Mouse (Mus musculus) stomach, postnatal 0 days (tissue): ENCODE data around the gene Agtpbp1. TPM values are rescaled to one million over a fixed set of nuclear protein-coding genes. Genes with fewer than 3 reads are reported as not detected.
"Not testable (repeated sequence)": the region's sequence is repeated elsewhere in the genome, so short reads cannot be mapped to it uniquely, and the experiment has no call there.

Experiments used
- ATAC-seq: fragments of 200-750 bp; cut with Nextera tagmentation; 2 replicates; pipeline ENCODE4 v1.8.0; 2017; ENCODE audit not compliant: low FRiP score, low TSS enrichment
- DNase-seq: peaks from one replicate; pipeline ENCODE4 v3.0.0-alpha.2; 2016; ENCODE audit warnings: low spot score
- H3K27ac ChIP-seq: fragments of 300-500 bp; sonication (generic); replicated peaks from 2 replicates; pipeline ENCODE4 v1.5.1; 2014; ENCODE audit warnings: mild to moderate bottlenecking, control low read depth
- H3K27me3 ChIP-seq: fragments of 300-500 bp; sonication (generic); 2 replicates; pipeline ENCODE4 v1.6.1; 2014; ENCODE audit warnings: low read length; ENCODE audit not compliant: control insufficient read depth, insufficient read depth
- H3K36me3 ChIP-seq: fragments of 300-500 bp; sonication (generic); 2 replicates; pipeline ENCODE4 v1.6.1; 2014; ENCODE audit warnings: low read length, mixed read lengths; ENCODE audit not compliant: control insufficient read depth, insufficient read depth
- H3K4me1 ChIP-seq: fragments of 300-500 bp; sonication (generic); replicated peaks from 2 replicates; pipeline ENCODE4 v1.6.1; 2014; ENCODE audit warnings: antibody characterized with exemption; ENCODE audit not compliant: control insufficient read depth, insufficient read depth
- H3K4me2 ChIP-seq: fragments of 300-500 bp; sonication (generic); replicated peaks from 2 replicates; pipeline ENCODE4 v1.6.1; 2014; ENCODE audit warnings: low read depth, mild to moderate bottlenecking, control low read depth, moderate library complexity
- H3K4me3 ChIP-seq: fragments of 300-500 bp; sonication (generic); 2 replicates; pipeline ENCODE4 v1.5.1; 2014; ENCODE audit warnings: low read depth, low read length, control low read depth
- H3K9ac ChIP-seq: fragments of 300-500 bp; sonication (generic); 2 replicates; pipeline ENCODE4 v1.6.1; 2014; ENCODE audit warnings: mild to moderate bottlenecking, low read length, control low read depth, mixed read lengths
- H3K9me3 ChIP-seq: fragments of 300-500 bp; sonication (generic); 2 replicates; pipeline ENCODE4 v1.6.1; 2016; ENCODE audit warnings: low read length; ENCODE audit not compliant: control insufficient read depth
- CTCF ChIP-seq: IDR thresholded peaks from 2 replicates; pipeline ENCODE4 v1.5.1; 2016; ENCODE audit warnings: antibody characterized with exemption, low read depth, mild to moderate bottlenecking, moderate library complexity
- EP300 ChIP-seq: optimal IDR thresholded peaks from 2 replicates; pipeline ENCODE3; 2016; ENCODE audit warnings: antibody characterized with exemption
- WGBS: fragments of 180-500 bp; shearing (Covaris S2); extraction: QIAGEN DNeasy Blood & Tissue Kit; methylation state at CpG from one replicate; pipeline ENCODE4 v1.1.7; 2014; 5-methylcytosine and 5-hydroxymethylcytosine counted together
- polyA plus RNA-seq: library from polyadenylated mRNA; unstranded; fragments of >200 nt; fragmentation: Nextera tagmentation; extraction: Ambion mirVana; gene quantifications from 2 replicates; pipeline ENCODE4 v1.2.1, GENCODE M21; 2015

The Agtpbp1 gene
- polyA plus RNA-seq, 1 experiment from 2014 or later = 12.4 TPM

DNA sequence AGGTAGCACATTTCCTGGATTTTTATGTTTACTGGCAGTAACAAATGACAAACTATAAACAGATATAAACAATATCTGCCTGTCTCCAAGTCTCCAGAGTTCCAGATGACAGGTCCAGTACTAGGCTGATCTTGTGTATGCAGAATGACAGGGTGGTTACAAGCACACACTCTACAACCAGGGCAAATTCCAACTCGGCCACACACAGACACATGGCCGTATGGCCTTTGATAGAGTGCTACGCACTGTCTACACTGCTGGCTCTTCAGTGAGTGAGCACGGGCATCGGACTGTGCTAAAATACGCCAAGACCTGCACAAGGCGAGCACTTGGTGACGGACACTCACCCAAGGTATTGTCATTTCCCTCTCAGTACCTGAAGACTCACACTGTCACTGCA is 97.7 kb downstream of the Agtpbp1 start:
- no peaks in the 10 kb centered on the region for H3K36me3 ChIP-seq
- H3K9ac ChIP-seq = no peak overlapping the region
- H3K9me3 ChIP-seq = no peaks in the 10 kb centered on the region
- WGBS = 88% methylated on average over 8 of the region's 8 CpGs
- H3K4me1 ChIP-seq = no peaks in the 10 kb centered on the region
- TF ChIP-seq CTCF = no peak
- no peak for TF ChIP-seq EP300
- H3K4me2 ChIP-seq = no peak overlapping the region
- no peak overlapping the region for H3K4me3 ChIP-seq
- DNase-seq = no peak
- H3K27me3 ChIP-seq = no peaks in the 10 kb centered on the region
- H3K27ac ChIP-seq = no peak overlapping the region
- ATAC-seq = no peak

DNA sequence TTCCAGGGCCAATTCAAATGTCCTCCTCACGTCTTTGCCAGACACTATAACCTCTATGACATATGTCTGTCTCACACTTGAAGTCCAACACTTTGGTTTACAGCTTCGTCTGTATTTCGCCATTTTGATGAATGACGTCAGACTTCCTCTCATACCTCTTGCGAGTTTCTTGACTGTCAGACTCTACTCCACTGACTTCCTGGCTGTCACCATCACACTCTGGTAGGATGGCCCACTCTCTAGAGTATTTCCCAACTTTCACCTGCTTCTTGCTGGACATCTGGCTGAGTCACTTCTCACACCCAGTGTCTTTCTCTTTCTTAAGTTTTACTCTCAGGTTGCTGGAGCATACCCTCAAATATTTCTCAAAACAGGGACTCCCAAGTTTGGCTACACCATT is 98.8 kb downstream of the Agtpbp1 start:
- Histone ChIP-seq H3K9me3 (no peaks in the 10 kb centered on the region), H3K27me3 (no peaks in the 10 kb centered on the region), H3K9ac (no peak overlapping the region), H3K4me2 (no peak overlapping the region), H3K27ac (no peak overlapping the region), H3K4me1 (no peaks in the 10 kb centered on the region), H3K36me3 (no peaks in the 10 kb centered on the region), H3K4me3 (no peak overlapping the region)
- WGBS = 76% methylated on average over 5 of the region's 5 CpGs
- TF ChIP-seq EP300 = no peak
- no peak for TF ChIP-seq CTCF
- ATAC-seq = no peak
- no peak for DNase-seq

DNA sequence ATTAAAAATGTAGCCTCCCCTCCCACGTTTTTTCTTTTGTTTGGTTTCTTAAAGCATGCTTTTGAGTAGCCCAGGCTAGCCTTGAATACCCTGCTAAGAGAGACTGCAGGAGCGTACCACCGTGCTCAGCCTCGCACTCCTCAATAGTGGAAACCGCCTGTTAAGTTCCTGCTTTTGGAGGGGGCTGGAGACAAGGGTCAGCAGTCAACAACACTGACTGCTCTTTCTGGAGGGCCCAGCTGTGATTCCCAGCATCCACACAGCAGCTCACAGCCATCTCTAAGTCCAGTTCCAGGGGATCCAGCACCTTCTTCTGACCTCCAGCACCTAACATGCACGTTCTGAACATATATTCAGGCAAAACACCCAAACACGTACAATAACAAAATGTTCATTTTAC is 99.6 kb downstream of the Agtpbp1 start:
- ATAC-seq = no peak
- DNase-seq = no peak
- H3K27me3 ChIP-seq = no peaks in the 10 kb centered on the region
- no peak for TF ChIP-seq CTCF
- TF ChIP-seq EP300 = no peak
- H3K4me3 ChIP-seq = no peak overlapping the region
- H3K36me3 ChIP-seq = no peaks in the 10 kb centered on the region
- 87% methylated on average over 7 of the region's 7 CpGs for WGBS
- no peaks in the 10 kb centered on the region for H3K9me3 ChIP-seq
- no peak overlapping the region for H3K9ac ChIP-seq
- H3K4me1 ChIP-seq = no peaks in the 10 kb centered on the region
- no peak overlapping the region for H3K4me2 ChIP-seq
- H3K27ac ChIP-seq = no peak overlapping the region

DNA sequence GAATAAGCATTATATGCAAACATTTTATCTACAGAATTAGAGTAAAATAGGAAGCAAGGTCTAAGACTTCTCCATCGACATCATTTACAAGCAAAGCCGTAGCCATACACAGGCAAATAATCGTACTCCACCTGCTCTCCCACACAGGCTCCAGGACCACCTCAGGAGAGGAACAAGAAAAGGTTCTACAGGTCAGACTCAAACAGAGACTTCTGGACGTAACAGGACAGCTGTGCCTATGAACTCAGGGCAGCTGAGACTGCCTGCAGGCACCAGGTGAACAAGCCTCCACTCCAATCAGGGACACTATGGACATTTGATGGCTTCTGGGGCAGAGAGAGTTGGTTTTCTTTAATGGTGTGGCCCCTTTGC is 103.6 kb downstream of the Agtpbp1 start:
- DNase-seq (no peak), ATAC-seq (no peak)
- Histone ChIP-seq H3K4me2 (no peak overlapping the region), H3K9me3 (no peaks in the 10 kb centered on the region), H3K27me3 (no peaks in the 10 kb centered on the region), H3K4me1 (no peaks in the 10 kb centered on the region), H3K27ac (no peak overlapping the region), H3K4me3 (no peak overlapping the region), H3K9ac (no peak overlapping the region), H3K36me3 (peaks cover 4% of the 10 kb centered on the region; the same call in 1 of the 2 replicates)
- TF ChIP-seq EP300 = no peak
- TF ChIP-seq CTCF = no peak
- 89% methylated on average over 4 of the region's 4 CpGs for WGBS

DNA sequence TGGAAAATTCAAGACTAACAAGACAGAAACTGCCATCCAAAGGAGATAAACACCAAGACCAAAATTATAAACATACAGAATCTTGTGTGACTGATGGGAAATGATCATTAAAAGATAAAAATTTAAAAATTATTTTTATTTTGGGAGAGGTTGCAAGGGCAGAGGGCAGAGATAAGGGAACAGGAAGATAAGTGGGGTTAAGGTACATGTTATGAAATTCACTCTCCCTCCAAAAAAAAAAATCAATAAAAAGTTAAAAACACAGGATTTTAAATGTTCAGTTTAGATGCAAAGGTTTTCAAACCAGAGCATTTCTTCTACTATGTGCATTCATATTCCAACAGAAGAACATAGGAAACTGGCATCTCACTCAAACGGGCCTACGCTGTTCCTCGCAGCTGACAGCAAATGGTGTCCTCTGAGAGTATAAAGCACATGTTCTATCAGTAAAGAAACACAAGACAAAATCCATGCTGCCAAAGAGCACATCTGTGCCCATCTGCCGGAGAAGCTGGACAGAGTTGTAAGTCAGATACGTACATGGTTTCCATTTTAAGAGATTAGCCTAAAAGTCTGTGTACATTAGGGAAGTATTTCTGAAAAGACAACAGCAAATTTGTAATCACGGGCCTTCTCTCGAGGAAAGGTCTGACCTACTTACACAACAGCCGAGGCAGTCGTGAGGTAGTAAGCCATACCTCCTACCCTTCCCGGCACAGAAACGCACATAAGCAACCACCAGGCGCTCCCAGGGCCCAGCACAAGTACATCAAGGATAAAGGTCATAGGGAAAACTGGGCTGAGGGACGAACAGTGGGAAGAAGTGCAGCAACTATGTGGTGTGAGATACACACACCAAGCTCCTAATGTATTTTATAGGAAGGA is 104.2 kb downstream of the Agtpbp1 start:
- no peak for DNase-seq
- ATAC-seq = no peak
- Histone ChIP-seq H3K9ac (no peak overlapping the region), H3K27me3 (no peaks in the 10 kb centered on the region), H3K4me2 (no peak overlapping the region), H3K4me1 (no peaks in the 10 kb centered on the region), H3K4me3 (no peak overlapping the region), H3K27ac (no peak overlapping the region), H3K9me3 (no peaks in the 10 kb centered on the region), H3K36me3 (peaks cover 4% of the 10 kb centered on the region)
- 66% methylated on average over 13 of the region's 13 CpGs for WGBS
- TF ChIP-seq CTCF = no peak
- no peak for TF ChIP-seq EP300

DNA sequence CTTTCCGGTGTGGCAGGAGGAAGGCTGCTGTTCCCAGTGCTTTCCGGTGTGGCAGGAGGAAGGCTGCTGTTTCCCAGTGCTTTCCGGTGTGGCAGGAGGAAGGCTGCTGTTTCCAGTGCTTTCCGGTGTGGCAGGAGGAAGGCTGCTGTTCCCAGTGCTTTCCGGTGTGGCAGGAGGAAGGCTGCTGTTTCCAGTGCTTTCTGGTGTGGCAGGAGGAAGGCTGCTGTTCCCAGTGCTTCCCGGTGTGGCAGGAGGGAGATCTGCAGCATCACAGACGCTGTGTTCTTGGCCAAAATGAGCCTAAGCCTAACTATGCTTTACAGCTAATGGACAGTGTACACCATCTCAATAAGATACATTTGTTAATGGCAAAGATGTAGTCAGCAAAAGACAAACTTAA is 107.1 kb downstream of the Agtpbp1 start:
- H3K36me3 ChIP-seq, H3K4me3 ChIP-seq, H3K9ac ChIP-seq, H3K27me3 ChIP-seq, H3K4me2 ChIP-seq, H3K4me1 ChIP-seq, DNase-seq, H3K9me3 ChIP-seq, H3K27ac ChIP-seq, ATAC-seq: not testable (repeated sequence)
- 85% methylated on average over 7 of the region's 7 CpGs for WGBS
